Mouse (Mus musculus): ENCODE data around the gene Nr4a2.

Nr4a2 gene

DNA sequence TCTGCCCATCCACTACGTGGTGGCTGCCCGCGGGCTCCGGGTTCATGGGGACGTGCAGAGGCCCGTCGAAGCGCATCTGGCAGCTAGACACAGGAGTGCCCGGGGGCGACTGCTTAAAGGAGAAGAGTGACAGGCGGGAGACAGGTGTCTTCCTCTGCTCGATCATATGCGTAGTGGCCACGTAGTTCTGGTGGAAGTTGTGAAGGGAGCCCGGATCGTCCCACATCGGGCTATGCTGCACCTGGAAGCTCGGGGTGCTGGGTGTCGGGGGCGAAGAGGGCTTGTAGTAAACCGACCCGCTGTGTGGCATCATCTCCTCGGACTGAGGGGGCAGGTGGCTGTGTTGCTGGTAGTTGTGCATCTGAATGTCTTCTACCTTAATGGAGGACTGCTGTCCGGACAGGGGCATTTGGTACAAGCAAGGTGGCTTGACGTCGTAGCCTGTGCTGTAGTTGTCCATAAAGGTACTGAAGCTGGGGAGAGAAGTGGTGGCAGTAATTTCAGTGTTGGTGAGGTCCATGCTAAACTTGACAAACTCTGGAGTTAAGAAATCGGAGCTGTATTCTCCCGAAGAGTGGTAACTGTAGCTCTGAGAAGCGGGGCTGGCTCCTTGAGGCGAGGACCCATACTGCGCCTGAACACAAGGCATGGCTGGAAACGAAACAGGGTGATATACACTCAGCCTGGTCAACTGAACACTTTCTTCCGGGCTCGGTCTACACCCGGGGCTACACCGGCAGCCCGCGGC, 11.8 kb downstream of the Nr4a2 start:
- DNase-seq (ENCODE audit: low spot score in 2 of 2) = no peak

DNA sequence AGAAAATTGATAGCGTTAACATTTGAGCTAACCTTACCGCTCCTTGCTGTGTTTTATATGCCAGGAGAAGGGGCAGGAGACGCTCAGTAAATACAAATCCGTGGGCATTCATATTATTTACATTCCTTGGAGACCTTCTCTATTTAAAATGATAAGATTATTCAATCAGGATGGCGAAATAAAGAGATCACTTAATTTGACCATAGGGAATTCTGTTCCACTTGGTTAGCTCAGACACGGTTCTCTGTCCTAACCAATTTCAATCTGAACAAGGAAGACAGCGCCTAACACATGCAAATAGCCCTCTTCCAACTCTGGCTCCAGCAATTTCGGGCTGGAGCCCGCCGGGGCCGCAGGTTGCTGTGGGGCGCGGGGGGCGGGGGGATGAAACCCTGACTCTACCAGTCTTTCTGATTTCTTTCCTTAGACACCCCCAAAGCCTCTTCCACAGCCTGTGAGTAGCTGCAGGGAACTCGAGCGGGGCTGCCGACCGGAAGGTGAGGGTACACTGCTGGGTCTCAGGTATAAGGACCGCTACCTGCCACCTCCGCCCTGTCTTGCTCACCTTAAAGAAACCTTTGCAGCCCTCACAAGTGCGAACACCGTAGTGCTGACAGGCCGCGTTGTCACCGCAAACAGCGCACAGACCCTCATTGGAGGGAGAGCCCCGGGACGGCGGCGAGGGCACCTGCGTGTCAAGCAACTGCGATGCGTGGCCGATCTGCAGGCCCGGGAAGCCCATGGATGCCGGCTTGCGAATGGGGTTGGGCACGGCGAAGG, 12.6 kb downstream of the Nr4a2 start:
- DNase-seq (ENCODE audit: low spot score in 2 of 2) = no peak

DNA sequence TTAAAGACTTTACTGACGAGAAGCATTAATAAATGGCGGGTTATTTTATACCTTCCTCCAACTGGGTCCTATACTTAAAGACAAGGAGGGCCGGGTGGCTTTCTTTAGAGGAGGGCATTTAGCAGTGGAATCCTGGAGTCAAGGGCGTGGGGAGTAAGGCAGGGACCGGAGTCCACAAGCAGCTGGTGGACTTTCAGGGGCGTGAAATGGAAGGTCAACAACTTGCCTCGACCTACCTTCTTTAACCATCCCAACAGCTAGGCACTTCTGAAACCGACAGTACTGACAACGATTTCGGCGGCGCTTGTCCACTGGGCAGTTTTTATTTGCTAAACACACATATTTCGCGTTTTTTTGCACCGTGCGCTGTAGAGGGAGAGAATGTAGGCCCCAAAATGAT, 13.4 kb downstream of the Nr4a2 start:
- DNase-seq (ENCODE audit: low spot score in 2 of 2) = no peak

DNA sequence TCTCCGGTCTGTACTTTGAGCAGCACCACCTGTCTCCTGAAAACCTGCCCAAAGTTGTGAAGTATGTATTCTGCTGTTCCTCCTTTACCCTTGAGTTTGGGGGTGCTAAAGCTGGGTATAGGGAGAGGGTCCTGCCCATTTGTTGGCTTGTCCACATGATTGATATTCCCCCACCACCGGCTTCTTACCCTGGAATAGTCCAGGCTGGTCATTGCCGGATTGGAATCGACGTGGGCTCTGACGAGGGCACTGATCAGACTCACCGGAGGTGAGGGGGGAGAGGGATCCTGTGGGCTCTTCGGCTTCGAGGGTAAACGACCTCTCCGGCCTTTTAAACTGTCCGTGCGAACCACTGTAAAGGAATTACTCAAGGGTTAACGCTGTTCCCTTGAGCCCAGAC, 13.9 kb downstream of the Nr4a2 start:
- DNase-seq (ENCODE audit: low spot score in 2 of 2) = no peak

DNA sequence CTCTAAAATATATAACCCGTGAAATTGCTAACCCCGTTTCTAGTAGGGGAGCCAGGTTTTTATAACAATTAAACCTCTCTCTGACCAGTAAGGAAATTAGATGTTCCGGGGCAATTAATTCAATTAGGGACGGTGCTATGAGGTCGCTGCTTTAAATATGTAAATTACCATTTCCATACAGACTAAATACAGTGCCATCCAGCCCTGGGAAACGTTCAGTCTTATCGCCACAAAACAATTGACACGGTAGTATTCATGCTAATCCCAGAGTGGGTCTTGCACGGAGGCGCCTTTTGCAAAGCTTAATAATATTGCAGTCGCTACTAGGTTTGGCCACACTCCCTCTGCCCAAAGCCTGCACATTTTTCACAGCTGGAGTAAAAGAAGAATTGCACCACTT, 14.5 kb downstream of the Nr4a2 start:
- DNase-seq (ENCODE audit: low spot score in 2 of 2) = no peak

DNA sequence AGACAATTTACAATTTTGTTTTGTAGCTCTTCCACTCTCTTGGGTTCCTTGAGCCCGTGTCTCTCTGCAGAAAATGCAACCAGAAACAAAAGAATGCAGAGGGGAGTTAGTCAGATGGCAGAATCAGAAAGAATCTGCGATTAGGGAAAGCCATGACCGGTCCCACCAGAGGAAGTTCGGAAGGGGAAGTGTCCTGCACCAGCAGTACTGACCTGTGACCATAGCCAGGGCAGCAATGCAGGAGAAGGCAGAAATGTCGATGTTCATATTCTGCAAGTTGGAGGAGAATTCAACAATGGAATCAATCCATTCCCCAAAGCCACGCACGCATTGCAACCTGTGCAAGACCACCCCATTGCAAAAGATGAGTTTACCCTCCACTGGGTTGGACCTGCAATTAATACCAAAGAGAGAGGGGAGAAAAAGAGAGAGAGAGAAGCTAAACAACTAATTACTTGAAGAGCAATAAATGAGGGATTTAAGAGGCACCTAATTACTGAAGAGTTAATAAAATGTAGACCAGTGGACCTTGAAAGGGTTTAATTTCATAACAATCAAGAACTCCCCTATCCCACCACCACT, 15.4 kb downstream of the Nr4a2 start:
- no peak for DNase-seq (ENCODE audit: low spot score in 2 of 2)

DNA sequence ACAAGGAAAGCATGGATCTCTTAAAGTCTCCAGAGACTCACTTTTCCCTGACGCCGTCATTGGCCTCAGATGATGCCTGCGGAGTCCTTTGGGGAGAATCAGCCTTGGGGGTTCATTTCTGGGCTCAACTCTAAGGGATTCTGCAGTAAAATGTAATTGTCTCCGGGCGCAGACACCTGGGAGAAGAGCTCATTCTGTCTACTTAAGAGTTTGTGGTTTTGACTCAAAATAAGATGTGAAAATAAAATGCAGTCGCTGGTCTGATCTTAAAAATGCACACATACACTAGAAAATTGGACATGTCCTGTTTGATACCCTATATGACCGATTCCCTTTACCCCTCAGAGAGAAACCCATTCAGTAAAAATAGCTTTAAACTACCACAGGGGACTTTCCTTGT, 18.4 kb downstream of the Nr4a2 start:
- DNase-seq (ENCODE audit: low spot score in 2 of 2) = no peak

DNA sequence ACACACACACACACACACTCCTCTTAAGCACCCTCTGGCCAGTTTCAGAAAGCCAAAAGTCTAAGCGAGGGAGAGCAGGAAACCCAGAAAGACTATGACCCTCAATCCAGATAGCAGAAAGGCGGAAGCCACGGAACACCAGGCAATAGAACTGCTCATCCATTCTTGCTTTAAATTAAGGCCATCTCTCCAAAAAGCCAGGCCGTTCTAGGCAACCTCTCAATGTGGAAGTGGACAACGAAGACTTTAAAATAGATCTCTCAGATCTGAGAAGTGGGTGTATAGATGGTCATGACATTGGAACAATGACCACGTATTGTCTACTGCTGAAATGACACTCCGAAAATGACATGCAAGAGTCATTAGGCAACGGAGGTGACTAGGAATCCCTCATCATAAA, 19.1 kb downstream of the Nr4a2 start:
- DNase-seq (ENCODE audit: low spot score in 2 of 2) = no peak

DNA sequence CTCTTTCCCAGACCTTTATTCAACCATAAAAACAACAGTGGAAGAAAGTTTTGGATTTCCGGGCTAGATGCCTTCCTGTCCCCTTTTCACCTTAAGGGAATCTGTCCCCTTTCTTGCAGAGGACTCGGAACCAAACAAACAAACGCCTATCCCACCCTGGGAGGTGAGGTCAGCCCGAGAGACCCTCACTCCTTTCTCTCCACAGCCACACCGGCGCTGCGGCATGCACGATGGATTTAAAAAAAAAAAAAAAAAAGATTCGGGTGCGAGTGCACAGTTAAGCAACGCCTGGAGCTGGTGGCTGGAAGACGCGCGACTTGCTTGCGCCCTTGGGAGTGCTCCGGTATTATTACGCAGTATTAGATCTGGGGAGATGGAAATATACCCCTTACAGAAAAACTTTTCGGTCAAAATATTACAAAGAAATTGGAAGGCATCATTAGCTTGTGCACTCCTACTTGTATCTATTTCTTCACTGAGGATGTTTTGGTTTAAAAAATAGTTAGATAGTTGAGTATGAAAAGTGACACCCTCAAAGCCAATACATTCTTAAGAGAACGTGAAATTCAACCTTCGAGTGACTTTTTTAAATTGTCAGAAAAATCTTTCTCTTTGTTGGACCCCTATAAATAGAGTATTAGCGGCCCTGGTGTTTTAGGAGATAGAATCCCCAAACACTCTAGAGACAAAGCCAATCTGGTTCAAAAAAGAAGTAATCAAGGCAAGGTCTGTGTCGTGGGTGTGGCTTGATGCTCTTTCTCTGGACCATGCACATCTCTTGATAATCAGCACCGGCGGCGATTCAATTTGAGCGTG, 19.8 kb downstream of the Nr4a2 start:
- no peak for DNase-seq (ENCODE audit: low spot score in 2 of 2)

DNA sequence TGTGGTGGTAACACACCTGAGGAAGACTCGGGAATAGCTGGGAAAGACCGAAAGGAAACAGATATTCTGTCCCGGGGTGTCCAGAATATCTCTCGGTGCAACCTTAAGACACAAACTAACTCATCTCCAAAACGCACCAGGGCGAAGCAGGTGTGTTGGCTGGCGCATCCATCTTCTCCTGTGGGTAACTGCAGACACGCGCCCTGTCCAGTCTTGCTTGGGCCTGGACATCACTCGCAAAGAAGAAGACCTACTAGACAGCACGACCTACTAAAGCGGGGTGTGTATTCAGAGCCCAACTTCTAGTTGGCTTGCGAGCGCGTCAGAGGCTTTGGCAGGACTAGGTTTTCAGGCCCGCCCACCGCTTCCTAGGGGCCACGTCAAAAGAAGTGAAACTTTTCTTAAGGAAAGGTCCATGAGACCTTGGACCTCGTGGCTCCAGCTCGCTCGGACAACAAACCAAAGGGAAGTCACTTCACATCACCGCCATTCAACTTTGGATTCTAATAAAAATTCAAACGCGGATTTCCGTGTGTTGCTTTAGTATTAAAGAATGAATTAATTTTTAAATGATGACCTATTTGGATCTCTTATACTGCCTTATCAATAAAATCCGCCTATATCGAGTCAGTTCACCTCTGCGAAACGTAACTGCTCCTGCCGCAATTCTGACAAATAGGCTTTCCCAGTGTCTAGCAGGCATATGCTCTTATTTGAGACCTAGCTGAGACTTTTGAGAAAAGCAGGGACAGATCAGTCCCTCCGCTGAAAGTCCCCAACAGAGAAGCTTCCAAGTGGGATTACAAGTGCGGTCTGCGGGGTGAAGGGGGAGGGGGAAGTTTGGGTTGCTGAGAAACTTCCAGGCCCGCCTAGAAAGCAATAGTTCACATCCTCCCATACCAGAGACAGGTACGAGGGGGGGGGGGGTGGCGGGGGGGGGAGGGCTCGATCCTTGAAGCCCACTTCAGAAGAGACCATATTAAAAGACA, 20.7 kb downstream of the Nr4a2 start:
- no peak for DNase-seq (ENCODE audit: low spot score in 2 of 2)

DNA sequence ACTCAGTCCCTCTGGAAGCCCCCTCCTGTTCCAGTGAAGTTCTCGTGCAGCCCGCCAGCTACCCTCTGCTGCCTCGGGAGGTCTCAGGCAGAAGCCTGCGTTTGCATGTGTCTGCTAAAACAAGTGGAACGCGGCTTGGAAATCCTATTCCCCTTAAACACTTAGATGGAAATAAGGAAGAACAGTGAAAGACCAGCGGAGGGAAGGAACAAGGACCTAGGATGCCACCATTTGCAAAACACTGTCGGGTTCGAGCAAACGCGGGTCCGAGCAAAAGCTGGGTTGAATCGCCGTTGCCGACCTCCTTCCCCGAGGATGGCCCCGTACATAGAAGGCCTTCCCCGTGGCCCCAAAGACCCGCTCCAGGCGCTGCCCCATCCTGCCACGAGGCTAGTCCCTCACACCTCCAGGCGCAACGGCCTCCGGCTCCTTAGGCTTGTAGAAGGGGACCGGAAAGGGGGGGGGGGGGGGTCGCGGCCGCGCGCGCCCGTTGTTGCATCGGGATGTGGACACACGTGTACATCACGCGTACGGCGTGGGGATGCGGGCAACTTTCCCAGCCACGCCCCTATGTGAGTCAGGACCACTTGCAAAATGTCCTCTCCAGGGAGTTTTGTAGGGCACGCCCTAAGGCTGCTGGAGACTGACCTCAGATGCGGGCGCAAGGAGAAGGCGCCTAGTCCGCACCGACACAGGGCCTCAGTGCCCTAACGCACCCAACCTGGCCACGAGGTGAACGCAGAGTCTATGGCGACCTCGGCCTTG, 21.5 kb downstream of the Nr4a2 start:
- peak in 1 of 2 experiments; percentile 23 for DNase-seq (ENCODE audit: low spot score in 2 of 2)

DNA sequence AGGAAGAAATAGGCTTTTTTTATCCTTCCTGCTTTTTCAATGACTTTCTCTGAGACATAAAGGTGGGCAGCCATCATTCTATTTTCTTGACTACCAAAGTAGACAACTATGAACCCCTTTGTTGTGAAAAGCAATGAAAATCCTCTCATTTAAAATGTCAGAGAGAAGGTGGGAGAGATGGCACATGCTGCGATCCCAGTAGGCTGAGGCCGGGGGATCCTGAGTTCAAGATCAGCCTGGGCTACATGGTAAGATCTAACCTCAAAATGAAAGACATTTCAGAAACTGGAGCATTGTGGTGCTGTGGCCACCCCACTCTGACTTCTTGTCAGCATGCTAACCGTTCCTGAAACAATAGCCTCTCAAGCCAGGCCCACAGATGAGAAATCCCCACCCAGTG, 23.6 kb downstream of the Nr4a2 start:
- DNase-seq (ENCODE audit: low spot score in 2 of 2) = no peak

DNA sequence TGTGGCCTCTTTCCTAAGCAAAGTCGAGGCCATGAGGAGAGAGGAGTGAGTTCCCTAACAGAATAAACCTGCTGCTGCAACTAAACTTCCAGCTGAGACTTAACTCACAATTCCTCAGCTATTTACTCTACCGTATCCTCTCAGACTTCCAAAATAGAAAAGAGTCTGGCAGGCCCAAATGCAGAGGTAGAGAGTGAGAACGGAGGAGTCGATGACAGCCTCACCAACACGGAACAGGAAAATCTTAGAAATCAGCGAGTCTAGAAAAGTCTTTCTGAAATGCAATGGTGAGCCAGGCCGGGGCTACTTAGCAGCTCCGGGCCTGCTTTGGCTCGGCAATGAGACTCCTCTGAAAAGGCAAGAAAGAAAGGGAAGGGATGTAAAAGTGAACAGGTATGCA, 51.4 kb downstream of the Nr4a2 start:
- DNase-seq (ENCODE audit: low spot score in 2 of 2) = no peak

DNA sequence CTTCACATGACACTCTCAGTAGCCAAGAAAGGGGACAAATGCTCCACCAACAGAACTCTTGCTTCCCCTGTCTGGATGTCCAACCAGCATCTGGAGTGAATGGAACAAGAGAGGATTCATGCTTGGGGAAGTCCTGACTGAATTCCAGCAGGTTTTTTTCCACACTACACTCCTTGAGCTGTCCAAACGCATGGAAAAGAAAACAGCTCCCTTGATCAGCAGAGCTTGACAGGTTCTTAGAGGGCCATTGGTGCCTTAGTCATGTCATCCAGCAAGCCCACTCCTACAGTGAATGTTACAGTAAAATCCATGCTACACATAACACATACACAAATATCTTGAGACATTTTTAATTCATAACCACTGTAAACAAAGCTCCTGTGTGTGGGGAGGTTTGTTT, 60.3 kb downstream of the Nr4a2 start:
- DNase-seq (ENCODE audit: low spot score in 2 of 2) = no peak

All from right cerebral cortex, postnatal 10 days (tissue).